Mouse (Mus musculus) kidney, embryonic 14.5 days (tissue): ENCODE results near the gene Tpbgl. TPM values are rescaled to one million over a fixed set of nuclear protein-coding genes. Genes with fewer than 3 reads are reported as not detected.

ENCODE experiments used
- ATAC-seq: fragments of 200-750 bp; cut with Nextera tagmentation; 2 replicates; pipeline ENCODE4 v1.8.0; 2017; ENCODE audit warnings: moderate number of reproducible peaks, mild to moderate bottlenecking, moderate TSS enrichment, moderate library complexity; ENCODE audit not compliant: low FRiP score, low TSS enrichment
- H3K27ac ChIP-seq: fragments of 300-500 bp; sonication (generic); 2 replicates; pipeline ENCODE4 v1.5.1; 2014; ENCODE audit warnings: low read depth, mild to moderate bottlenecking, low read length, moderate library complexity, mixed read lengths
- H3K27me3 ChIP-seq: fragments of 300-500 bp; sonication (generic); 2 replicates; pipeline ENCODE4 v1.6.1; 2014; ENCODE audit warnings: mild to moderate bottlenecking, low read length; ENCODE audit not compliant: control insufficient read depth, insufficient read depth
- H3K36me3 ChIP-seq: fragments of 300-500 bp; sonication (generic); 2 replicates; pipeline ENCODE4 v1.6.1; 2014; ENCODE audit warnings: low read length, mixed read lengths; ENCODE audit not compliant: control insufficient read depth, insufficient read depth
- H3K4me1 ChIP-seq: fragments of 300-500 bp; sonication (generic); 2 replicates; pipeline ENCODE4 v1.6.1; 2014; ENCODE audit warnings: low read length, mixed read lengths; ENCODE audit not compliant: control insufficient read depth, insufficient read depth
- H3K4me2 ChIP-seq: fragments of 300-500 bp; sonication (generic); replicated peaks from 2 replicates; pipeline ENCODE4 v1.6.1; 2014; ENCODE audit warnings: low read depth, mild to moderate bottlenecking, low read length
- H3K4me3 ChIP-seq: fragments of 300-500 bp; sonication (generic); 2 replicates; pipeline ENCODE4 v1.5.1; 2014; ENCODE audit warnings: mild to moderate bottlenecking, low read length
- H3K9ac ChIP-seq: fragments of 300-500 bp; sonication (generic); 2 replicates; pipeline ENCODE4 v1.6.1; 2014; ENCODE audit warnings: low read depth, mild to moderate bottlenecking, low read length, moderate library complexity
- H3K9me3 ChIP-seq: fragments of 300-500 bp; sonication (generic); 2 replicates; pipeline ENCODE4 v1.6.1; 2016; ENCODE audit warnings: low read length; ENCODE audit not compliant: control insufficient read depth
- WGBS: fragments of 180-500 bp; shearing (Covaris S2); extraction: QIAGEN DNeasy Blood & Tissue Kit; methylation state at CpG from one replicate; pipeline ENCODE4 v1.1.7; 2014; 5-methylcytosine and 5-hydroxymethylcytosine counted together
- polyA plus RNA-seq: library from polyadenylated mRNA; unstranded; fragments of >200 nt; fragmentation: Nextera tagmentation; extraction: Ambion mirVana; gene quantifications from 2 replicates; pipeline ENCODE4 v1.2.1, GENCODE M21; 2014

The Tpbgl gene
- polyA plus RNA-seq, 1 experiment from 2014 or later, result 0.83 TPM

DNA sequence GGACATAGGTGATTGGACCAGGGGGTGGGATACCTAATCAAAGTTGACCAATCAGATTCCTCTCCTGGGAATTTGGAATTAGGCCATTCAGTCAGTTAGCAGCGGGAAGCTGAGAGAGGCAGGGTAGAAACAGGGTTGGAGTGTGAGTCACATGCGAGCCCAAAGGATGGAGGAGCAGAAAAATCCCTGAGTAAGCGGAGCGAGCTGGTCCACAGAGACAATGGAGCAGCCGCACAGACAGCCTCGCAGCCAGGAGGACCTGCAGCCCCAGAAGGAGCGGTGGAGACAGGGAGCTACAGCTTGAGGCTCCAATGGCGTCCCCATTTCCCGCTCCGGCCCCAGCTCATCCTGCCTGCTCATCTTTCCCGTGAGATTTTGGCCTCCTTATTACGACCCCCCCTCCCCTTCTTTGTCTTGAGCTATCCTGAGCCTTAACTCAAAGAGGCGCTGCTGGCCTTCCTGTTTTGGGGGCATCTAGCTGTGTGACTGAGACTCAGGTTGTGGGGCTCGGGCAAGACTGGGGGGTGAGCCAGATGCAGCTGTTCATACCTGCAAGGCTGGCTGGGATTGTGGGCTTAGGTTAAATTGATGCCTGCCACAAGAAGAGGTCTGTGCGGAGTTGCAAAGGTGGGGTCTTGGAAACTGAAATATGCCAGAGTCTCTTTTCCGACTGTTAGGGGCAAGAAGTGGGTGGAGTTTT is 47.3 kb downstream of the Tpbgl start:
- no peaks in the 10 kb centered on the region; the same call in 1 of the 2 replicates for H3K4me1 ChIP-seq
- H3K4me3 ChIP-seq, result no peak overlapping the region
- no peaks in the 10 kb centered on the region for H3K9me3 ChIP-seq
- no peak for ATAC-seq
- no peak overlapping the region for H3K9ac ChIP-seq
- H3K27me3 ChIP-seq, result no peaks in the 10 kb centered on the region; the same call in 1 of the 2 replicates
- no peaks in the 10 kb centered on the region for H3K36me3 ChIP-seq
- H3K27ac ChIP-seq, result no peak overlapping the region
- 8% methylated on average over 15 of the region's 16 CpGs for WGBS
- no peak overlapping the region for H3K4me2 ChIP-seq

DNA sequence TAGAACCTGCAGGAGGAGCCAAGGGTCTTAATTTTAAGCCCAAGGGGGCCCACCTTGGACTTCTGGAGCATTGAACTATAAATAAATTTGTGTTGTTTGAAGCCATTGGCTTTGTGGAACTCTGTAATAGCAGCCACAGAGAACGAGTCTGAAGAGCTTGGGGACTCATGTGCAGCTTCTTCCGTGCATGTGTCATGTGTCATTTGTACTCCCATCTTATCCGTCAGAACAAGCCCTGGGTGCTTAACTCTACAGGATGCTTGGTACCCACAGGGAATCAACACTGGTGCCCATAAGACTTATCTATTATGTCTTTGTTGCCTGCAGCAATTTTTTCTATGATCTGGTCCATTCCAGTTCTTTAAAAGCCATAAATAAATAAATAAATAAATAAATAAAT is 48.7 kb downstream of the Tpbgl start:
- no peak for ATAC-seq

More for the DNA sequence above, 48.7 kb downstream of the Tpbgl start:
- Histone ChIP-seq H3K4me2 (no peak overlapping the region), H3K27me3 (no peaks in the 10 kb centered on the region; the same call in 1 of the 2 replicates), H3K9ac (no peak overlapping the region), H3K9me3 (no peaks in the 10 kb centered on the region), H3K4me1 (no peaks in the 10 kb centered on the region; the same call in 1 of the 2 replicates), H3K27ac (no peak overlapping the region), H3K4me3 (no peak overlapping the region), H3K36me3 (no peaks in the 10 kb centered on the region)
- WGBS, result 80% methylated on average over 3 of the region's 3 CpGs

Other genes starting within 250 kb of the Tpbgl start
- 12.1 and 15.4 TPM in 2 replicates for gene Gdpd5, start 245.7 kb downstream of the Tpbgl start, polyA plus RNA-seq
- gene Klhl35, start 161.1 kb downstream of the Tpbgl start, polyA plus RNA-seq, result 1.1 and 1.5 TPM in 2 replicates
- 870 and 995 TPM in 2 replicates for gene Rps3, start 143.4 kb downstream of the Tpbgl start, polyA plus RNA-seq
- 3.5 and 3.6 TPM in 2 replicates for gene Arrb1, start 91.6 kb downstream of the Tpbgl start, polyA plus RNA-seq
- 0.90 and 1.2 TPM in 2 replicates for gene Slco2b1, start 84.2 kb upstream of the Tpbgl start, polyA plus RNA-seq
- gene Olfr520, start 103.2 kb upstream of the Tpbgl start, polyA plus RNA-seq, result not detected in 2 replicates
- gene Olfr521, start 136.4 kb upstream of the Tpbgl start, polyA plus RNA-seq, result not detected in 2 replicates
- gene Neu3, start 201.3 kb upstream of the Tpbgl start, polyA plus RNA-seq, result 2.2 and 4.1 TPM in 2 replicates
- 0.43 and 0.47 TPM in 2 replicates for gene Xrra1, start 232.0 kb upstream of the Tpbgl start, polyA plus RNA-seq
- 346 and 377 TPM in 2 replicates for gene Spcs2, start 236.4 kb upstream of the Tpbgl start, polyA plus RNA-seq